Mouse (Mus musculus): ENCODE measurements around the gene Srebf1.

The Srebf1 gene

GRCm38 (mm10) chr11:60222469-60223236 lies at the start of gene Srebf1:
TSS of gene Srebf1 (minus strand) at chr11:60222581.
- DNase-seq, result peak; percentile 80

GRCm38 (mm10) chr11:60268563-60268962 lies 46.2 kb upstream of the Srebf1 start:
- DNase-seq, result no peak

- DNase-seq, result no peak
These were observed 43.0 kb upstream of the Srebf1 start for GRCm38 (mm10) chr11:60265271-60265985.

GRCm38 (mm10) chr11:60264651-60265050 lies 42.3 kb upstream of the Srebf1 start:
- DNase-seq, result no peak

DNA sequence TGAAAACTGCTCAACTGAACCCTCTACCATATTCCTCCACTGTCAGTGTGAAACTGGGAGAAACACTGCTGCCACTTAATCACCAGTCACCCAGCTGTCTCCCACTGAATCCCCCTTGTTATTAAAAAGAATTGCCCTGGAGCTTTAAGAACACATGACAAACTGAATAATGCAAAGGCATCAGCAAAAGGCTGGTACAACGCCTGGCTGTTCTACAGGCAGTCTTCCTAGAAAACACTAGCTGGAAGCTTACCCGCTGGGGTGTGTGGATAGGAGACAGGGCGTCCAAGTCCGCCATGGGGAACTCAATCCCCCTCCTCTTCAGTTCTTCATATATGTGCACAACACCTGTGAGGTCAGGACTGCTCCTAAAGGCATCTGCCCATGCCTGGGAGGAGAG lies 40.0 kb upstream of the Srebf1 start:
- DNase-seq, result no peak

DNA sequence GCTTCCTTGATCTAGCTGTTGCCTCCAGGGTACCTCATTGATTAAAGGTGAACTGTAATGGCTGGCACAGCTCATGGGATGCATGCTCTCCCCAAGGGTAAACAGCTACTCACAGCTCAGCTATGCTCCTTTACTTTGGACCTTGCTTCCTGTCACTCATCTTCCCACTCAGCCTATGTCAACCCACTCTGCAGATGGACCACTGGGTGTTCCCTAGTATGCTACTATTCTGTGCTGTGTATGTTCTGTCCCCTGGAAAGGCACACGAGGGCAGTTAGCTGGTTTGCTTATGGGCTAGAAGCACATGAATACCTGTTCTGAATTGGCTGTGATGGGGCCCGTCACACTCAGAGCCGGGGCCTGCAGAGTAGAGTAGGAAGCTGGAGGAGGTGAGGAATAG lies 38.4 kb upstream of the Srebf1 start:
- DNase-seq, result no peak

- no peak for DNase-seq
These were observed 35.3 kb upstream of the Srebf1 start for GRCm38 (mm10) chr11:60257696-60258095.

GRCm38 (mm10) chr11:60256713-60257112 lies 34.3 kb upstream of the Srebf1 start:
- no peak for DNase-seq

GRCm38 (mm10) chr11:60256176-60256681 lies 33.8 kb upstream of the Srebf1 start:
- no peak for DNase-seq

DNA sequence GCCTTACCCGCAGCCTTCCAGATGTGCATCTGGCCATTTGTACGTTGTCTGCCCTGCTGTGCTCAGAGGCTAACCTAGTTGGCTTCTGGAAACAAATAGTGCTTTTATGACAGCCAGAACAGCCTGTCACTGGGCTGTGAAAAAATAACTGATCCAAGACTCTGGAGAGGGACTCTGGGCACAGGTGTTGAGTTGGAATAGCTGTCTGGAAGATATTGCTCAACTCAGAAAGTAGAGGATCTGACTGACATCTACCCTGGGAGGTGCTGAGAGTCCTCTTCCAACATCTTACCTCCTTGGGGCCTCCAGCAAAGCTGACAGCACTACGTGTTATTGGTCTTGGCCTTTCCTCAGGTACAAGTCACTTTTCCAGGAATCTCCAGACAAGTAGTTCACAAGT lies 33.3 kb upstream of the Srebf1 start:
- no peak for DNase-seq

- DNase-seq, result no peak
These were observed 32.8 kb upstream of the Srebf1 start for GRCm38 (mm10) chr11:60255181-60255580.

GRCm38 (mm10) chr11:60254308-60254707 lies 31.9 kb upstream of the Srebf1 start:
- DNase-seq, result no peak

DNA sequence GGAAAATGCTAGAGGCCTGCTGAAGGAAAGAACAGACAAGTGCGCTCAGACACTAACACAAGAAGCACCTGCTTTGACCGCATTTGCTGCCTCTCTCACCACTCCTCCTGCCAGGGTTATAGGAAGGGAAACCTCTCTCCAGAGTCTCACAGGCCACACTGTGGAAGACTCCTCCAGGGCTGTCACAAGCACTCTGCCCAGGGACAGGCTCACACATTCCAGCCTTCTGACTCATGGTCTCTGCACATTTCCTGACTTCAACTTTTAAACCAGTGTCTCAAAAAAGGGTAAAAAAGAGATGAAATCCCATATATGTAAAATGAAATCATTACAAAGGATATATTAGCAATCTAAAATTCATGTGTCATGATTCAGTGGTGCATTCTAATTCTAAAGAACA lies 31.2 kb upstream of the Srebf1 start:
- DNase-seq, result no peak

DNA sequence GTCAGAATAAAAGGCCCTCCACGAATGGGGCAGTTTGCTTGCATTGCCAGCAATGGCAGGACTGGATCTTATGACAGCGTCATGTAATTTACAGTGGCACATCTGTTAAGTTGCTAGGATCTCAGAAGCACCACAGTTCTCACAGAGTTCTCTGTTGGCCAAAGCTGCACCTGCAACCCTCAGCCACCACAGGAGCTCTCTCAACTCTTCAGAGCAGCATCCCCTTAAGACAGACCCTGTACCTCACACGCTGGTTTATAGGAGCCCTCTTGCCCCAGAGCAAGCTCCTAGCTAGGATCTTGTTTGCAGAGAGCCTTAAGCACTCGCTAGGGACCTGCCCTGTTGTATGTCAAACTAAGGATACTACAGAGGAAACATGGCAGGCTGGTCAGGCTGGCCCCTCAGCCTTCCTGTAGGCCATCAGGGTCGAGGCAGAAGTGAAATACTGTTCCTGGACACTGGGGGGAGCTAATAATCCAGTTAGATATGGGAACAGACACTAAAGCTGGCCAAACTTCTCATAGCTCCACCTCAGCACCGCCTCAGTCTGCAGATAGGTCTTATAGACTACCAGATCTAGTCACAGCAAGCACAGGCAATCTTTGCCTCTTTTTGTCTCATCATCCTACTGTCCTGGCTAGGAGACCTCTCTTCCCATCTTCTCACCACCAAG lies 28.7 kb upstream of the Srebf1 start:
- DNase-seq, result peak; percentile 80

GRCm38 (mm10) chr11:60249885-60250284 lies 27.5 kb upstream of the Srebf1 start:
- DNase-seq, result no peak

DNA sequence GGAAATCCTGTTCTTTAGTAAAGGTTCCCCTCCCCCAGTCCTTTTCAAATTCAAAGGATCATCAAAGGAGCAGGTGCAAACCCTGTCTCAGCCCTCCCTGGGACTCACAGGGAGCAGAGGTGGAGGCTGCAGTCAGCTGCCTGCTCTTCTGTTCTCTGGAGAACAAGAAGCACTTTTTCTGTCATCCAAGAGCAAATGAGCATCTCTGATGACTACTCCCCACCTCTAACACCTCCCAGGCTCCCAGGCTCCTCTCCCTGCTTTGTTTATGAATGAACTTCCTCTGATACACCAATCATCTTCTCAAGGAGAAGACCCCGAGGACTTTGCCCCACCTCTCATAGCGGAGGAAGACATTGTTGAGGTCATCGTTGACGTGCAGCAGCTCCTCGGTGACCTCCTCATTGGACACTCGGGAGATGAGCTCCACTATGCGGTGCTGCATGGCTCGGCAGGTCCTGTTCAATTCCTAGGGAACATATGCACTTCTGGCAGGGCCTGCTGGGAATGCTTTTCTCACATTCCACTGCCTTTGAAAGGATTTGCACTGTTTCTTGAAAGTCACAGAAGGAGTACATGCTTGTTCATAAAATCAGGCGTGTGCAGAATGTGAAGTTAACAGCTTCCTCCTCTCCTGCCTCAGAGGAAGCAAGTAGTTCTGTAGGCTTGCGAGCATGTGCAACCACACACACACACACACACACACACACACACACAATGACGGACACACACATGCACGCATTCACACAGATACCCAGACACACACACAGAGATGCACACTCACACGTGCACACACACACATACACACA lies 26.4 kb upstream of the Srebf1 start:
- no peak for DNase-seq

DNA sequence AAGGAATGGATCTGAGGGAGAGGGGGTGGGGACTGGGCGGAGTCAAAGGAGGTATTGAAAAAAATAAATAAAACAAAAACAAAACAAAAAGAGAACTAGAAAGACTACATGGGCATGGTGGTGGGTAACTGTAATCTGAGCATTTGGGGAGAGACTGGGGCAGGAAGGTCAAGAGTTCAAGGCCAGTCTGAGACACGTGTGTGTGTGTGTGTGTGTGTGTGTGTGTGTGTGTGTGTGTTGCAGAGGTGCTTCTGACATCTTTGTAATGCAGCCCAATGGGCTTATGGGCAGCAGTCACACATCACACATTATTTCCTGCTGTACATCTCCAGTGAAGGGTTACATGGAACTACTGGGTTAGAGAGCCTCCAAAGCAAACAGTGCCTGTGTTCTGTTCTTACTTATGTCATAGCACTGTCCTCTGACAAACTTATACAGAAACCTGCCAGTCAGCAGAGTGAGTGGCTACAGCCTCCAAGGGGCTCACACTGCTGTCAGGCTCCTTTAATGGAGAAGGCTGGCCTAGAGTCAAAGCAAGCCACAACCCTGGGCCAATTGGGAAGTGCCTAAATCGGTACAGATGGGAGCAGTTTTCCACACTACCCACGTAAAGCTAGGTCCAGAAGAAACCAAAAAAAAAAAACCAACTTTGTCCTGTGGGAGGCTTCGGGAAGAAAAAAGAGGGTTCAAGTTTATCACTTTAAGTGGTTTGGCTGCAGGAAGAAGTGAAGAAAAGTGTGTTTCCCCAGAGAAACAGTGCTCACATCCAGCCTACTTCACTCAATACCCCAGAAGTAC lies 25.6 kb upstream of the Srebf1 start:
- no peak for DNase-seq

DNA sequence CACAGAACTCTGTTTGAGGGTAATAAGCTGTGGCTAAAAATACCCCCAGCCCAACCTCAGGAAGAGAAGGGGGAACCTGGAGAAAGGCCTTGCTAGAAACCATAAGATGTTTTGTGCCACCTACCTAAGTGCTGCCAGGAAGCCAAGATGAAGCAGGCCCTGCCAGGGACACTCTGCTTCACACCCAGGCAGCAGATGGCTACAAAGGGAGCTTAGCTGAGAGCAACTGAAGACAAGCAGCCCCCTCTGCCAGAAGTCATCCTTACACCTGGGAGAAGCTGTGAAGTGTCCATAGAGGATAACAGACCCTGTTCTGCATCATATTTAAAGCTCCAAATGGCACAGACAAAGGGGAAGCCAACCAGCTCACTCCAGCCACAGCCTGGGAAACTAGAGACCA lies 23.7 kb upstream of the Srebf1 start:
- DNase-seq, result no peak

GRCm38 (mm10) chr11:60244503-60245143 lies 22.2 kb upstream of the Srebf1 start:
- DNase-seq, result no peak

GRCm38 (mm10) chr11:60240509-60240908 lies 18.1 kb upstream of the Srebf1 start:
- no peak for DNase-seq

DNA sequence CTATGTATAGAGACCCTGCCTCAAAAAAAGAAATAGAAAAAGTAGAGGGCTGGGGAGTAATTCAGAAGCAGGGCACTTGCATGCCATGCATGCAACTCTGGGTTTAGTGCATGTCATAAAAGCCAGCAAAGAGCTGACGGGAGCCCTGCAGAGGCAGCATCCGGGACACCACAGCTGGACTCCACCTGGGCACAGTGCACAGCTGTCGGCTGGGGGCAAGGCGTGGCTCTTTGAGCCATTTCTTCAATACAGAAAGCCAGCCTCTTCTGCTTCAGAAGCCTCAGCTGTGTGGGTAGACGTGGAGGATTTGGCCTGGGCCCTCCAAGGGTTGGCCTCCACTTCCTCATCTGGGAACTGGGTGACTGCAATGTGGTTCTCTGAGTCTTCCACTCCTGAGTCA lies 13.0 kb upstream of the Srebf1 start:
- no peak for DNase-seq
